Mouse (Mus musculus) olfactory bulb, adult 2 months (tissue): ENCODE results near the gene Ifna14.

ENCODE experiments used
- CTCF ChIP-seq: fragments of 200-500 bp; IDR thresholded peaks from 2 replicates; pipeline ENCODE4 v1.5.1; 2012; ENCODE audit warnings: low read depth, mild to moderate bottlenecking, low read length, moderate library complexity; ENCODE audit not compliant: insufficient read depth
- POLR2A ChIP-seq: fragments of 200-500 bp; IDR thresholded peaks from 2 replicates; pipeline ENCODE4 v1.6.1; 2012; ENCODE audit warnings: mild to moderate bottlenecking, low read depth, low read length, moderate library complexity; ENCODE audit not compliant: insufficient read depth

- no peak for TF ChIP-seq CTCF
- TF ChIP-seq POLR2A, result no peak
These were observed 46.2 kb downstream of the Ifna14 start for GRCm38 (mm10) chr4:88525393-88525792.
